Mouse (Mus musculus): ENCODE measurements around the gene Mmp11. TPM values are rescaled to one million over a fixed set of nuclear protein-coding genes. Genes with fewer than 3 reads are reported as not detected.

The Mmp11 gene
- polyA plus RNA-seq, 1 experiment from 2014 or later: 9.9 TPM

GRCm38 (mm10) chr10:75921726-75922560 lies 14.4 kb downstream of the Mmp11 start:
- Histone ChIP-seq H3K4me3 (ENCODE audit: low read depth, low read length) (peak overlapping the region; percentile 94), H3K36me3 (ENCODE audit: control insufficient read depth, insufficient read depth, low read length) (peaks cover 7% of the 10 kb centered on the region; the same call in 1 of the 2 replicates), H3K9ac (ENCODE audit: low read length) (peak overlapping the region; percentile 94), H3K9me3 (ENCODE audit: control insufficient read depth, low read length) (no peaks in the 10 kb centered on the region), H3K27ac (replicated peaks) (peak overlapping the region; percentile 88), H3K4me1 (replicated peaks; ENCODE audit: control insufficient read depth, insufficient read depth) (no peaks in the 10 kb centered on the region), H3K4me2 (replicated peaks; ENCODE audit: low read depth) (peak overlapping the region; percentile 93), H3K27me3 (ENCODE audit: control insufficient read depth, insufficient read depth, low read length) (no peaks in the 10 kb centered on the region)
- WGBS: 3% methylated on average over 22 of the region's 22 CpGs
- TF ChIP-seq EP300 (optimal IDR thresholded peaks at IDR 0.05) (no peak), CTCF (IDR thresholded peaks at IDR 0.05; ENCODE audit: low read depth) (no peak)
- DNase-seq (ENCODE audit: low spot score): no peak
- peak; percentile 45 for ATAC-seq (ENCODE audit: low FRiP score, low TSS enrichment)

DNA sequence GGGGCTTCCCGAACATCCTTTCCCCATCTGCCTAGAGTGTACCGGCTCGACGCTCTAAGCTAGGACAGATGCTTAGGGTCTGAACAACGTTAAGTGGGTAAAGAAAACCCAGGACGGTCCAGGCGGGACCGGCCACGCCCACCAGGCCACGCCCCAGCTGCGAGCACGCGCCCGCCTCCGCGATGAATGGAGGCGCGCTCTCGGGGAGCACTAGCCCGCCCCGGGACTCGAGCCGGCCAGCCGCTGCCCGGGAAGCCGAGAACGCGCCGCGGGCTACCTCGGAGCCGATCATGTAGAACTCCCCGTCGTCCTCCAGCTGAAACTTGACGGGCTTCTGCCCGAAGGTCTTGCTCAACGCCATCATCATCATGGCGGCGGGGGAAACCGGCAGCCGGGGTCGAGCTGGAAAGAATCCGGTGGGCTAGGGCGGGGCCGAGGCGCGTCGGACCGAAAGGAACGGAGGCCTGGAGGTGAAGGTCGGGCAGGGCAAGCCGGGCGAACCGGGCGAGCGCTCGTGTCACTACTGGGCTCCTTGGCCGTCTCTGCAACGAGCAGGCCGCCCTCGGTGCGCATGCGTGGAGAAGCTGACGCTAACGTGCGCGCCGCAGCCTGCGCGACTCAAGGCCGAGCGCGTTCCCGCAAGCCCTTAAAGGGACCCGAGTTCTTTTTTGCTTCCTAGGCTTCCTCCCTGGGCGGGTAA lies 15.1 kb downstream of the Mmp11 start, which contains the start of gene Smarcb1:
Gene Smarcb1 (minus strand): TSS at position 592 of the 700 bp plus-strand sequence.
- Histone ChIP-seq H3K36me3 (ENCODE audit: control insufficient read depth, insufficient read depth, low read length) (peaks cover 5% of the 10 kb centered on the region; the same call in 1 of the 2 replicates), H3K4me1 (replicated peaks; ENCODE audit: control insufficient read depth, insufficient read depth) (no peaks in the 10 kb centered on the region), H3K4me2 (replicated peaks; ENCODE audit: low read depth) (peak within 1 kb of the TSS; percentile 93), H3K9ac (ENCODE audit: low read length) (peak within 1 kb of the TSS; percentile 94), H3K27ac (replicated peaks) (peak within 1 kb of the TSS; percentile 88), H3K9me3 (ENCODE audit: control insufficient read depth, low read length) (no peaks in the 10 kb centered on the region), H3K4me3 (ENCODE audit: low read depth, low read length) (peak within 1 kb of the TSS; percentile 94), H3K27me3 (ENCODE audit: control insufficient read depth, insufficient read depth, low read length) (no peaks in the 10 kb centered on the region)
- no peak for TF ChIP-seq CTCF (IDR thresholded peaks at IDR 0.05; ENCODE audit: low read depth)
- no peak for TF ChIP-seq EP300 (optimal IDR thresholded peaks at IDR 0.05)
- ATAC-seq (ENCODE audit: low FRiP score, low TSS enrichment) (peak; percentile 92), DNase-seq (ENCODE audit: low spot score) (peak; percentile 94)
- WGBS: under 1% methylated on average over 76 of the region's 76 CpGs

DNA sequence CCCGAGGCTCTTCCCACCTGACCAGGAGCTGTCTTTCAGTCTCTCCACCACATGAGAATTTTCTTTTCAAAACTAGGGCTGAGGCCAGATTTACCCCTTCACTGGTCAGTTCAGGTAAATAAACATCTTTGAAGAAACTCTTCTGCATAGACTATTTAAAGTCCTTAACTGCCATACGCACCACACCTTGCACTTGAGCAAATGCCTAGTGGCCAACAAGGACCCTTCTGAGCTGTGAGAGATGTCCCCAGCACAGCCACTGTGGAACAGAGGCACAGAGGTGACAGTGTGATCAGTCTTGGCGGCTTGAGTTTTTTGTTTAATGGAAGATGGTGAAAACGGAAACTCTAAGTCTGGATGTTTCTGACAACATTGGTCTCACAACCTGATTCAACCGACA lies 17.3 kb downstream of the Mmp11 start:
- ATAC-seq (ENCODE audit: low FRiP score, low TSS enrichment) (no peak), DNase-seq (ENCODE audit: low spot score) (no peak)
- TF ChIP-seq CTCF (IDR thresholded peaks at IDR 0.05; ENCODE audit: low read depth) (no peak), EP300 (optimal IDR thresholded peaks at IDR 0.05) (no peak)
- Histone ChIP-seq H3K9me3 (ENCODE audit: control insufficient read depth, low read length) (no peaks in the 10 kb centered on the region), H3K27ac (replicated peaks) (no peak overlapping the region), H3K4me3 (ENCODE audit: low read depth, low read length) (no peak overlapping the region), H3K4me2 (replicated peaks; ENCODE audit: low read depth) (no peak overlapping the region), H3K27me3 (ENCODE audit: control insufficient read depth, insufficient read depth, low read length) (no peaks in the 10 kb centered on the region), H3K36me3 (ENCODE audit: control insufficient read depth, insufficient read depth, low read length) (peaks cover 2% of the 10 kb centered on the region; the same call in 1 of the 2 replicates), H3K9ac (ENCODE audit: low read length) (no peak overlapping the region), H3K4me1 (replicated peaks; ENCODE audit: control insufficient read depth, insufficient read depth) (no peaks in the 10 kb centered on the region)
- 82% methylated on average over 5 of the region's 5 CpGs for WGBS

GRCm38 (mm10) chr10:75916840-75917239 lies 19.5 kb downstream of the Mmp11 start:
- DNase-seq (ENCODE audit: low spot score) (no peak), ATAC-seq (ENCODE audit: low FRiP score, low TSS enrichment) (no peak)
- H3K9ac ChIP-seq (ENCODE audit: low read length): no peak overlapping the region
- H3K4me1 ChIP-seq (replicated peaks; ENCODE audit: control insufficient read depth, insufficient read depth): no peaks in the 10 kb centered on the region
- no peaks in the 10 kb centered on the region for H3K27me3 ChIP-seq (ENCODE audit: control insufficient read depth, insufficient read depth, low read length)
- TF ChIP-seq EP300 (optimal IDR thresholded peaks at IDR 0.05): no peak
- TF ChIP-seq CTCF (IDR thresholded peaks at IDR 0.05; ENCODE audit: low read depth): no peak
- no peak overlapping the region for H3K4me3 ChIP-seq (ENCODE audit: low read depth, low read length)
- no peaks in the 10 kb centered on the region for H3K9me3 ChIP-seq (ENCODE audit: control insufficient read depth, low read length)
- H3K4me2 ChIP-seq (replicated peaks; ENCODE audit: low read depth): no peak overlapping the region
- WGBS: 84% methylated on average over 8 of the region's 8 CpGs
- H3K27ac ChIP-seq (replicated peaks): no peak overlapping the region
- peaks cover 2% of the 10 kb centered on the region for H3K36me3 ChIP-seq (ENCODE audit: control insufficient read depth, insufficient read depth, low read length)

- WGBS: 72% methylated on average over 7 of the region's 7 CpGs
- peaks cover 12% of the 10 kb centered on the region for H3K36me3 ChIP-seq (ENCODE audit: control insufficient read depth, insufficient read depth, low read length)
- H3K27me3 ChIP-seq (ENCODE audit: control insufficient read depth, insufficient read depth, low read length): no peaks in the 10 kb centered on the region
- H3K9me3 ChIP-seq (ENCODE audit: control insufficient read depth, low read length): no peaks in the 10 kb centered on the region
- H3K27ac ChIP-seq (replicated peaks): no peak overlapping the region
- DNase-seq (ENCODE audit: low spot score) (no peak), ATAC-seq (ENCODE audit: low FRiP score, low TSS enrichment) (no peak)
- H3K4me1 ChIP-seq (replicated peaks; ENCODE audit: control insufficient read depth, insufficient read depth): no peaks in the 10 kb centered on the region
- no peak overlapping the region for H3K4me3 ChIP-seq (ENCODE audit: low read depth, low read length)
- TF ChIP-seq EP300 (optimal IDR thresholded peaks at IDR 0.05) (no peak), CTCF (IDR thresholded peaks at IDR 0.05; ENCODE audit: low read depth) (no peak)
- no peak overlapping the region for H3K9ac ChIP-seq (ENCODE audit: low read length)
- no peak overlapping the region for H3K4me2 ChIP-seq (replicated peaks; ENCODE audit: low read depth)
Measured at GRCm38 (mm10) chr10:75915557-75915956, 20.7 kb downstream of the Mmp11 start.
